Comparison of ENCODE assay signal across 10 mouse cellular contexts in genomic region chr12:29954464-29954863, GRCm38 (mm10). TPM values are rescaled to one million over a fixed set of nuclear protein-coding genes. Genes with fewer than 3 reads are reported as not detected.
DNase-seq lines count a peak whose midpoint lies in the region; ATAC-seq and TF ChIP-seq lines count a peak whose summit lies in the region.
"Had no signal": no experiment of that assay in that cellular context is flagged by ENCODE, and none has a peak within 500 bp of the region (broad histone marks: within the 10 kb centered on the region; RNA-seq: fewer than 3 reads in every experiment).

No protein-coding gene starts in this region.

- H3K36me3 ChIP-seq in kidney, embryonic 15.5 days = no peaks in the 10 kb centered on the region
- no peaks in the 10 kb centered on the region for H3K36me3 ChIP-seq in forebrain, postnatal 0 days (ENCODE audit: insufficient read depth)
- H3K36me3 ChIP-seq in midbrain, embryonic 16.5 days (ENCODE audit: control insufficient read depth, insufficient read depth, low read length) = no peaks in the 10 kb centered on the region
- H3K36me3 ChIP-seq: liver, embryonic 13.5 days had no signal

- no peak overlapping the region for H3K4me3 ChIP-seq in kidney, embryonic 15.5 days (replicated peaks)
- no peak overlapping the region for H3K4me3 ChIP-seq in brown adipose tissue, adult 24 weeks (ENCODE audit: insufficient read depth, low read depth, low read length)
- H3K4me3 ChIP-seq in forebrain, postnatal 0 days (ENCODE audit: low read depth, low read length) = no peak overlapping the region
- no peak overlapping the region for H3K4me3 ChIP-seq in midbrain, embryonic 16.5 days (ENCODE audit: low read depth, low read length)
- H3K4me3 ChIP-seq: liver, embryonic 13.5 days had no signal

- no peaks in the 10 kb centered on the region for H3K9me3 ChIP-seq in kidney, embryonic 15.5 days (replicated peaks)
- no peaks in the 10 kb centered on the region for H3K9me3 ChIP-seq in forebrain, postnatal 0 days (ENCODE audit: low read length)
- H3K9me3 ChIP-seq in midbrain, embryonic 16.5 days (replicated peaks; ENCODE audit: control insufficient read depth, low read length, poor library complexity, severe bottlenecking) = no peaks in the 10 kb centered on the region
- H3K9me3 ChIP-seq: liver, embryonic 13.5 days had no signal

- no peak for ATAC-seq in kidney, embryonic 15.5 days (replicated peaks; ENCODE audit: low FRiP score)
- ATAC-seq in forebrain, postnatal 0 days = peak; percentile 67
- no peak for ATAC-seq in midbrain, embryonic 16.5 days

- H3K4me2 ChIP-seq in kidney, embryonic 15.5 days = 0 out of 2 replicates have a peak overlapping the region, but pooled peaks have one; percentile 7
- no peak overlapping the region for H3K4me2 ChIP-seq in forebrain, postnatal 0 days (ENCODE audit: low read depth)
- H3K4me2 ChIP-seq in midbrain, embryonic 16.5 days (ENCODE audit: low read length) = no peak overlapping the region
- H3K4me2 ChIP-seq: liver, embryonic 13.5 days had no signal

- TF ChIP-seq CTCF in forebrain, postnatal 0 days (IDR thresholded peaks at IDR 0.05; ENCODE audit: low read depth) = no peak

- H3K27me3 ChIP-seq in kidney, embryonic 15.5 days = no peaks in the 10 kb centered on the region
- H3K27me3 ChIP-seq in forebrain, postnatal 0 days (ENCODE audit: insufficient read depth, low read length) = no peaks in the 10 kb centered on the region
- H3K27me3 ChIP-seq in midbrain, embryonic 16.5 days (ENCODE audit: control insufficient read depth, insufficient read depth, low read depth, low read length) = no peaks in the 10 kb centered on the region
- H3K27me3 ChIP-seq: liver, embryonic 13.5 days had no signal

- WGBS in kidney, embryonic 15.5 days = 80% methylated on average over 3 of the region's 3 CpGs
- WGBS in forebrain, postnatal 0 days = 23% methylated on average over 3 of the region's 3 CpGs
- 50% methylated on average over 3 of the region's 3 CpGs for WGBS in midbrain, embryonic 16.5 days

- intact Hi-C loops in left cerebral cortex, postnatal 14 days (cut with DNase I) = no loop called here

- peak overlapping the region; percentile 75 for H3K27ac ChIP-seq in kidney, embryonic 15.5 days
- H3K27ac ChIP-seq in brown adipose tissue, adult 24 weeks (replicated peaks; ENCODE audit: low read depth, low read length) = peak overlapping the region; percentile 81
- peak overlapping the region; percentile 55 for H3K27ac ChIP-seq in forebrain, postnatal 0 days (ENCODE audit: low read depth, low read length)
- peak overlapping the region; percentile 19 for H3K27ac ChIP-seq in midbrain, embryonic 16.5 days (ENCODE audit: low read length)
- H3K27ac ChIP-seq: liver, embryonic 13.5 days had no signal

- no peak overlapping the region for H3K9ac ChIP-seq in kidney, embryonic 15.5 days
- H3K9ac ChIP-seq in forebrain, postnatal 0 days = no peak overlapping the region
- no peak overlapping the region for H3K9ac ChIP-seq in midbrain, embryonic 16.5 days (ENCODE audit: low read depth, low read length)
- H3K9ac ChIP-seq: liver, embryonic 13.5 days had no signal

- DNase-seq in kidney, adult 18-20 months = no peak
- no peak for DNase-seq in forebrain, postnatal 0 days
- DNase-seq in ovary, postnatal 14 days (ENCODE audit: low spot score) = no peak
- DNase-seq in MN1 (ENCODE audit: low spot score) = no peak
- DNase-seq in left cerebral cortex, postnatal 14 days (ENCODE audit: low spot score in 2 of 2) = no peak
- DNase-seq: kidney, adult 8-10 months; liver, embryonic 13.5 days had no signal

- peaks cover 76% of the 10 kb centered on the region for H3K4me1 ChIP-seq in kidney, embryonic 15.5 days
- peaks cover 58% of the 10 kb centered on the region for H3K4me1 ChIP-seq in brown adipose tissue, adult 24 weeks (ENCODE audit: control insufficient read depth, insufficient read depth, insufficient read length, low read length)
- H3K4me1 ChIP-seq in forebrain, postnatal 0 days (ENCODE audit: insufficient read depth) = 0 out of 2 replicates have a peak, but pooled peaks cover 5% of the 10 kb centered on the region
- H3K4me1 ChIP-seq in midbrain, embryonic 16.5 days (ENCODE audit: control insufficient read depth, insufficient read depth, low read length) = peaks cover 7% of the 10 kb centered on the region; the same call in 1 of the 2 replicates

RNA-seq across cellular contexts. Expression of gene Pxdn, which starts 17.1 kb away (rescaled TPM):
- polyA plus RNA-seq in kidney, embryonic 15.5 days (2015; fragmentation: Nextera tagmentation; extraction: Ambion mirVana) = 87.6 and 100.0 TPM in 2 replicates
- polyA plus RNA-seq in brown adipose tissue, adult 24 weeks (2012; ENCODE audit: insufficient read depth, insufficient read length, missing spikeins) = 21.5 and 26.4 TPM in 2 replicates
- total RNA-seq in forebrain, postnatal 0 days (2014; rRNA removed) = 50.5 and 67.5 TPM in 2 replicates
- 10.0 and 12.5 TPM in 2 replicates for polyA plus RNA-seq in forebrain, postnatal 0 days (2015; fragmentation: Nextera tagmentation; extraction: Ambion mirVana)
- polyA plus RNA-seq in midbrain, embryonic 16.5 days (2015; fragmentation: Nextera tagmentation; extraction: Ambion mirVana) = 52.0 and 53.3 TPM in 2 replicates
- total RNA-seq in left cerebral cortex, postnatal 14 days (2021) = 10 to 100 TPM; 42.7 to 49.8 TPM

Comparison
In these comparisons a context has a peak if more than half of its experiments do, and no peak if none do; other contexts are left out.
1. H3K27ac ChIP-seq: peak in every context shown above with its lines; median percentile 81 in brown adipose tissue, adult 24 weeks; 75 in kidney, embryonic 15.5 days; 55 in forebrain, postnatal 0 days; 19 in midbrain, embryonic 16.5 days.